Mouse (Mus musculus) mouse embryonic stem cell (cell line): ENCODE measurements around the gene Srebf2.

ENCODE experiments used
- in situ Hi-C, 2 experiments: fragments of 300-500 bp; cut with MboI; formaldehyde crosslinking; loops; 1 replicate in 1 of 2; 3 replicates in 1 of 2; pipeline ENCODE4 v1.14.3; 2019 to 2020; ENCODE audit warnings: low sequenced_read_pairs in 2 of 2, low pct_unique_long_range_greater_than_20kb in 1 of 2, mixed read lengths in 1 of 2; ENCODE audit not compliant: unreplicated experiment in 1 of 2

Srebf2 gene

DNA sequence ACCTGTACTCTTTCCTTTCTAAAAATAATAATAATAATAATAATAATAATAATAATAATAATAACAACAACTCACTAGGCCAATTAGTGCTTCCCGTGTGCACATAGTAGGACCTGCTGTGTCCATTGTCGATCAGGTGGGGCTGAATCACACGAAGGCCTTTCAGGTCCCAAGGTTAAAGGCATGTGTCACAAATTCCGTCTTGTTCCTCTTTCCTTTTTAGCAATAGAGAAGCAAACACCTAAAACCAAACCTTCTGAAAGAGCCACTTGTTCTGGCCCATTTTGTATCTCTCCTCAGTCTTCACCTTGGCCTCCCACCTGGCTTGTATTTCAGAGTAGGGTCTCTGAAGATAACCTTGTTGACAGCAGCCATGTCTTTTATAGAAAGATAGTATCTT is 4.2 kb downstream of the Srebf2 start:
- in situ Hi-C loops = no loop called here

- in situ Hi-C loops = no loop called here
These were observed 5.0 kb downstream of the Srebf2 start for GRCm38 (mm10) chr15:82152022-82152421.

DNA sequence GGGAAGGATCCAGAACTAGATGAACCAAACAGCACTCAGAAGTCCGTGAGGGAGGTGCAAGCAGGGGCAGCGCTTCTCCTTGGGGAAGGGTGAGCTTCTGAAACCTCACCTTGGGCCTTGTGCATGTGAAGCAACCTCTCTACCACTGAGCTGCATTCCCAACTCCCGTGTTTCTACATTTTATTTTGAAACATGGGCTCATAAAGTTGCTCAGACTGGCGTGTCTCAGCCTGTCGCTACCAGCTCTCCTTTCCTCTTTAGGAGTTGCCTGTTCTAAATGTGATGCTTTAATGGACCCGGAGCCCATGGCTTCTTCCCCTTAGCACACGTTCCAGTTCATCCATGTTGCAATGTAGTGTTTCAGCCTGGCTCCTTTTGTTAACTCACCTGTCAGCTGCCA is 5.5 kb downstream of the Srebf2 start:
- in situ Hi-C loops = no loop called here

DNA sequence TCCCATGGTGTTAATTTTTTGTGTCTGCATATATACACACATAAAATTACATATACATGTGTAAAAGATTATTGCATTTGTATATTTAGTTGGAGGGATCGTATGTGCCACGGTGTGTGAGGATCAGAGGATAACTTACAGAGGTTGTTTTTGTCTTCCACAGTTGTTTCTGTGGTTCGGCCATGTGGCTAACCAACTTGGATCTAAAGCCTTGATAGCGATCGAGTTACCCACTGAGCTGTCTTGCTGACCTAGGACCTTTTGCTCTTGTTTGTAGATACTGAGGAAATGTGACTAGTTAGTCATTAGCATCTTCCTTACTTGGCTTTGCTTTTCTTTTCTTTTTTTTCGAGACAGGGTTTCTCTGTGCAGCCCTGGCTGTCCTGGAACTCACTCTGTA is 9.3 kb downstream of the Srebf2 start:
- in situ Hi-C loops = no loop called here

DNA sequence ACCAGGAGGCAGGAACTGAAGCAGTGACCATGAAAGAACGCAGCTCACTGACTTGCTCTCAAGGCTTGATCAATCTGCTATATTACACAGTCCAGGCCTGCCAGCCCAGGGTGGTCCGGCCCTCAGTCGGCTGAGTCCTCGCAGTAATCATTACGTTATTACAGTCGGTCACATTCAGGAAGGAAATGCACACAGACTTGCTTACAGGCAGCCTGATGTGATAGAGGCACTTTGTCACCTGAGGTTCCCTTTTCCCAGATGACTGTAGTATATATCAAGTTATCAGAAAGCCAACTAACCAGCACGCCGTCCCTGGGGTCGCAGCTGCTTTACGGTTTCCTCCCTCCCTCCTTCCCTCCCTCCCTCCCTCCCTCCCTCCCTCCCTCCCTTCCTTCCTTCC is 9.9 kb downstream of the Srebf2 start:
- in situ Hi-C loops = no loop called here

- in situ Hi-C loops = no loop called here
These were observed 11.5 kb downstream of the Srebf2 start for GRCm38 (mm10) chr15:82158243-82159035.

- in situ Hi-C loops = no loop called here
These were observed 12.5 kb downstream of the Srebf2 start for GRCm38 (mm10) chr15:82159471-82159870.

- in situ Hi-C loops = no loop called here
These were observed 14.0 kb downstream of the Srebf2 start for GRCm38 (mm10) chr15:82160731-82161640.

- in situ Hi-C loops = no loop called here
These were observed 15.1 kb downstream of the Srebf2 start for GRCm38 (mm10) chr15:82161965-82162600.

GRCm38 (mm10) chr15:82163356-82164060 is 16.5 kb downstream of the Srebf2 start:
- in situ Hi-C loops = no loop called here

DNA sequence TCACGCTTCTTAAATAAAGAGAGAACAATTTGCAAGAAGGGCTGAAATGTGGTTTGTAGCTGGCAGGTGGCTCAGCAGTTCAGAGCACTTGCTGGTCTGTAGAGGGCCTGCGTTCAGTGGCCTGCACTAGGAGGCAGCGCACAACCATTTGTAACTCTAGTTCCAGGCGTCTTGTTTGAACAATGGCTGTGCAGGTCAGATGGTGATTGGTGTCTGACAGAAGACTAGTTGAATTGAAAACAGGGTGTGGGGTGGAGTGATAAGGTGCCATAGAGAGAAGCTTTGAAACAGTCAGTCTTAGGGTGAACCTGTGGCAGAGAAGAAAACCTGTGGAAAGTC is 17.0 kb downstream of the Srebf2 start:
- in situ Hi-C loops = no loop called here

GRCm38 (mm10) chr15:82164496-82164895 is 17.5 kb downstream of the Srebf2 start:
- in situ Hi-C loops = no loop called here

DNA sequence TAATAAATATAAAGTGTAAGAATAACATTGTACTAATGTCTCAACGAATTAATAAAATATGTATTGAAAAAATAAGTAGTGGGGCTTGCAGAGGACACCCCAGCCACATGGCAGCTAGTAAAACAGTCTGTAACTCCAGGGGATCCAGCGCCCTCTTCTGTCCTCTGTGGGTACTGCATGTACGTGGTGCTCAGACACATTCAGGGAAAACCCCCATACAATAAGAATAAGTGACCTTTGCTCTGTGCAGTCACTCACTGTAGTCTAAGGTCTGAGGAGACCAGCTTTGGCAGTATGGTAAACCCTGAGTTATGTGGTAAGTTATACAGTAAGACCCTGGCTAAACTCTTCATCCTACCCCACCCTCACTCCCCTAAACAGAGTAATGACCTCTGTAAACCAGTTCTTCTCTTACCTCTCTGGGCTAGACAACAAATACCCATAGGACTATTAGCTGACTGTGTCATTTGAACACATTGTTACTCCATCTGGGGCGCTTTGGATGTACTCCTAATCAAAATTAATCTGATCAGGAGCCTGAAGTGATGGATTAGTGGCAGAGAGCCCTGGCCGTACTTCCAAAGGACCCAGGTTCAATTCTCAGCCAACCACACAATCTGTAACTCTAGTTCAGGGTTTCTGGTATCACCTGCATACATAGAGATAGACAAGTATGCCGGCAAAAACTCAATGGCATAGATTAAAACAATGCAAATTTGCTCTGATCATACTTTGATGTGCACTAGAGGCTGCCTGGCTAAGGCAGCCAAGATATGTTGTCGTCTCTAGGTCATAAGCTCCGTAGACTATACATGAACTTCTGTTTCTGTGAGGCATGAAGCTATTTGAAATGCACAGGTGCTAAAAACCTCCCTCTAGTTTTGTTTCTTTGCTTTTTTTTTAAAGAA is 18.6 kb downstream of the Srebf2 start:
- in situ Hi-C loops = no loop called here

DNA sequence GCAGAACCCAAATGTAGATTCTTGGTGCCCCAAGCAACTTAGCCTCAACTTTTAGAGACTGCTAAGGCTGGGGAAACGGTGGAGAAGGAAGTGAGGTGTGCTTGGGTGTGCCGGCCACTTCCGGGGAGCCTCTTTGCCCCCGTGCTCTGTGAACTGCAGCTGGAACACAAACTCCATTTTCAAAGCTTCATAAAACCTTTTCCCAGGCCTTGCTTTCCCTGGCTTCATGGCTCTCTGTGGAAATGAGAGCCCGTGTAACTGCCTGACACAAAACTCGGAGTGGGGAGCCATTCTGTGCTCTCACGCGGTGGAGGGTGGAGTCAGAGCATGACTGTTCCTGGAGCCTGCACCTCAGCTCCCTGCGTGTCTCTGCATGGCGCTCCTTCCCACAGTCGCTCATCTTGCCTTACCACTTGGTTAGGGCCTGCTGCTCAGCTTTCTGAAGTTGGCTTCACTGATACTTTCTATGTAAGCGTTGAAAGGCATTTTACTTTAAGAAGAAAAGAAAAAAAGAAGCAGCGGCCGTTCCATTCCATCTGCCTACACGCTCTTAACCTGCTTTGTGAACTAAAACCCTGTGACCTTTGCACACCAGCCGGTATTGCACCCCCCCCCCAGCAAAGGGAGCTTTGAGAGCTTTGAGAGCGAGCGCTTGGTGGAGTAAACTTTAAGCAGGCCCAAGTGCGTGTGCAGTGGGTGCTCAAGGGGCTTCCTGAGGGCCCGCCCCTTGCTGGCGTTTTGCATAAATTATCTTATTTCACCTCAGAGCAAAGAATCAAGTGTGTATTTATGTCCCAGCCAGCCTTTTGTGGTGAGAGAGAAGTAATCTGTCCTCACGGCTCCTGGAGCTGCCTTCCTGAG is 19.5 kb downstream of the Srebf2 start:
- in situ Hi-C loops = no loop called here

GRCm38 (mm10) chr15:82167201-82168168 is 20.5 kb downstream of the Srebf2 start:
- in situ Hi-C loops = no loop called here

GRCm38 (mm10) chr15:82169671-82170070 is 22.7 kb downstream of the Srebf2 start:
- in situ Hi-C loops = no loop called here
